Mouse (Mus musculus) CD4-positive, CD25-positive, alpha-beta regulatory T cell, adult 9 weeks (primary cell): ENCODE data around the gene Tax1bp3. TPM values are rescaled to one million over a fixed set of nuclear protein-coding genes. Genes with fewer than 3 reads are reported as not detected.

Source experiments
- polyA plus RNA-seq: library from polyadenylated mRNA; unstranded; fragments of 100-300 nt; shearing (Covaris generic); gene quantifications from one replicate; pipeline ENCODE4 v1.2.1, GENCODE M21; 2017

Tax1bp3 gene
- 33.1 TPM for polyA plus RNA-seq

DNA sequence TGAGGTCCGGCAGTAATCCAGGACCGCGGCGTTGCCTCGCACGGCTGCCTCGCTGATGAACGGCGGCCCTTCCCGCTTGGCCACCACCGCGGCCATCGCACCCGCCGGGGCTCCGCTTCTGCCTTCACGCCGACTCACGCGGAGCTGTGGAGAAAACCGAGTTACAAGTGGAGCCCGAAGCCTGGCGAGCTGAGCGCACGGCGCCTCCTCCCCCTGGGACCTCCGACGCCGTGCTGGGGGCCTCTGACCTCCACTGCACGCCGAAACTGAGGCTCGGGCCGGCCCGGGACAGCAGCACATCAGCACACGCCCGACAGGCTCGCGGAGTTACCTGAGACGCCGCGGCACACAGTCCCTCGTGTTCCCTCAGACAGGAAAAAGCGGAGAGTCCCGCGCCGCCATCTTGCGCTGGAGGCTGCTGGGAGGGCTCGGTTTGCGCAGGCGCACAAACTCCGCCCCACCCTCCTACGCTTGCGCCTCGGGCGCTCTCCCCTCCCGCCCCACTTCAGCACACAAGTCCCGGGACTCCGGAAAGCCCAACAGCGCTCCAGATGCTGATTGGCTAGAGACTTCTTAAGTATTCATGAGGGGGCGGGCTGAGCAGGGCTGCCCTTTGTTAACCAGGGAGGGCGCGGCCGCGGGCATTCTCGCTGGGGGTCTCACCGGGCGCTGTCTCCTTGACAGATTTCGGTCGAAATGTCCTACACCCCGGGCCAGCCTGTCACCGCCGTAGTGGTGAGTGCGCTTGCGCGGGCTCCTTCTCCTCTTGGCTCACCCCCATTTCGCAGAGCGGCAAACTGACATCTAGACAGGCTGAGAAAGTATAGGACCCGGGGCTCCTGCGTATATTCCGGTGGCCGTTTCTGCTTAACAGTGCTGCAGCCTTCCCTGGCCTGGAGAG, at the start of gene Tax1bp3, which contains the start of gene Emc6:
Gene Tax1bp3, plus strand, starts transcription at position 476 of the 901 bp plus-strand sequence.
Gene Emc6, minus strand, starts transcription at position 430 of the 901 bp plus-strand sequence.

GRCm38 (mm10) chr11:73137591-73138501, 39.0 kb upstream of the Tax1bp3 start, which contains the start of gene Haspin:
Gene Haspin (minus strand): TSS chr11:73138294.

DNA sequence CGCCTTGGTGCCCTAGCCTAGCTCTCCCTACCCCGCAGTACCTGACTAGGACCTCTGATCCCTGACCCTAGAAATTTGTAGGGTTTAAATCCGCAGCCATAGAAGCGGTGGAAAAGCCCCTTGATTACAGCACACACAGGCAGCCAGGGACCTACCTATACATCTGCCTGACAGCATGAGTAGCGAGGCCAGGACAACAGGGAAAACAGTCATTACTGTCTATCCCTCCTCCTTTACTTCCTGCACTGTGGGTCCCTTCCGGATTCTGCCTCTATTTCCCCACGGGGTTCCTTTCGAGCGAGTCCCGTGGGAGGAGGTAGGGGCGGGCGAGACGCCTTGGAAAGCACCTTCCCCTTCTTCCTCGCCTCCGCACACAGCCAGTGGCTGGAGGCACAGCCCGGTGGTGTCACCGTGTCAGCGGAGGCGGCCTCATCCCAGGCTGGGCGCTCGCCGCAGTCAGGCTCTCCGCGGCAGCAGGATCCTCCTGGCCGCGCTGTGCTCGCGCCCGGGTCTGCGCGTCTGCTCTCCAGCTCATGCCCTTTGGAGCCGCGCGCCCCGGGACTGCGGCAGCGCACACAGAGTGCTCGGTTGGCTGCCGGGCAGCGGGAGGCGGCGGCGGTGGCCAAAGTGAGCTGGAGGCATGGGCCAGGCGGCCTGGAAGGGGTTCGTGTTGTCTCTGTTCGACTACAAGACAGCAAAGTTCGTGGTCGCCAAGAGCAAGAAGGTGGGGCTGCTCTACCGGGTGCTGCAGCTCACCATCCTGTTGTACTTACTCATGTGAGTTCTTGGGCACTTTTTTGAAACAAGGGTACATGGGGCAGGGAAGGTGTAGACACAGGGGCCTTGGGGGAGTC, 16.7 kb upstream of the Tax1bp3 start, which contains the start of gene P2rx5:
Gene P2rx5, plus strand, starts transcription at position 465 of the 854 bp plus-strand sequence.

DNA sequence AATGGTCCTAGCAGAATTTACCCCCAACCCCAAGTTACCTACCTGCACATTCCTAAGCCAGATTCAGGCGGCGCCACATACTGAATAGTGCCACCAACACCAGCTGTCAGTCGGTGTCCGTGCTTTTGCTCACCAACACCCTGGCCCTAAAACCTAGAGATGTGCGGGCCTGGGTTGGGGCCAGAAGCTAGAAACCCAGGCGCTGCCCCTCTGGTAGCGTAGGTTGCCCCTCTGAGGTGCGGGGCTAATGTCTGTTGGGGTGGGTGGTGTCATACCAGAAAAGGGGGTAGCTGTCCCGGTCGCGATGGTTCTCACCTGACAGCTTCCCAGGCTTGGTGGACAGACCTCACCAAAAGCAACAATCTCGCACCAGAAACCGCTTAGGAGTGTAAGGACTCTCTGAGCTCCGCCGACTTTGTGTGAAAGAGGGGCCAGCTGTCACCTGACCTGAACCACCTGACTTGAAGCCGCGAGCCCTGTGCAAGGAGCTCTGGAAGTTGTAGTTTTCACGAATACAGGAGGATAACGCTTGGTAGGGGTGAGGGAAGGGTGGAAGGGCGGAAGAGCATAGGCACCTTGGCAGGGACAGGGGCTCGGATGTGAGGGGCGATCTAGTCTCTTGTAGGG, 21.8 kb downstream of the Tax1bp3 start, which contains the start of gene Ctns:
Gene Ctns, minus strand, starts transcription at position 440 of the 627 bp plus-strand sequence.

DNA sequence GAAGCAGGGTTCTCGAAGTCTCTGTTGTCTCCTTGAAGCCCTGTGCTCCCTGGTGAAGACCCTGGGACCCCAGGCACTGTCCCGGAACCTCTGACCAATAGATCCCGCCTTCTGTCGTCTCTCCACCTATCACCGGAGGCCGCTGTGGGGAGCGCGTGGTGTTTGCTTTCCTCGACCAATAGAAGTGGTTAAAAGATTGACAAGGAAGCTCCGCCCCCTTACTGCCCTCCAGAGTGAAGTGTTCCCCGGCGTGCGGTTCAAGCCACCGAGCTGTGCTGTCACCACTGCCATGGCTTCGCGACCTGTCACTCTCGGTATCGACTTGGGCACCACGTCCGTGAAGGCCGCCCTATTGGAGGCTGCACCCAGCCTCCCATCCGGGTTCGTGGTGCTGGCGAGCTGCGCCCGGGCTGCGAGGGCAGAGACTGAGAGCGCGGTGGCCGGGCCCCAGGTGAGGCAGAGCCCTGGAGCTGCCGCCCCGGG, 22.4 kb downstream of the Tax1bp3 start, which contains the start of gene Shpk:
Gene Shpk, plus strand, starts transcription at position 231 of the 483 bp plus-strand sequence.

Other genes starting within 250 kb of the Tax1bp3 start
- gene Atp2a3, start 215.9 kb upstream of the Tax1bp3 start, polyA plus RNA-seq, result 182 TPM
- not detected for gene P2rx1, start 178.0 kb upstream of the Tax1bp3 start, polyA plus RNA-seq
- gene Camkk1, start 158.1 kb upstream of the Tax1bp3 start, polyA plus RNA-seq, result 9.6 TPM
- 12.7 TPM for gene Ncbp3, start 129.3 kb upstream of the Tax1bp3 start, polyA plus RNA-seq
- gene Itgae, start 86.5 kb upstream of the Tax1bp3 start, polyA plus RNA-seq, result 46.7 TPM
- 5.8 TPM for gene Haspin, start 38.8 kb upstream of the Tax1bp3 start, polyA plus RNA-seq
- gene P2rx5, start 16.7 kb upstream of the Tax1bp3 start, polyA plus RNA-seq, result not detected
- 38.2 TPM for gene Emc6, start within 50 bp of the Tax1bp3 start, polyA plus RNA-seq
- 17.8 TPM for gene Ctns, start 22.0 kb downstream of the Tax1bp3 start, polyA plus RNA-seq
- 11.7 TPM for gene Shpk, start 22.4 kb downstream of the Tax1bp3 start, polyA plus RNA-seq
- not detected for gene Trpv1, start 57.2 kb downstream of the Tax1bp3 start, polyA plus RNA-seq
- gene Trpv3, start 90.3 kb downstream of the Tax1bp3 start, polyA plus RNA-seq, result not detected
- gene Aspa, start 152.5 kb downstream of the Tax1bp3 start, polyA plus RNA-seq, result not detected
- not detected for gene Gm49340, start 152.7 kb downstream of the Tax1bp3 start, polyA plus RNA-seq
- not detected for gene Spata22, start 152.7 kb downstream of the Tax1bp3 start, polyA plus RNA-seq
- not detected for gene Olfr20, start 173.7 kb downstream of the Tax1bp3 start, polyA plus RNA-seq
- gene Olfr376, start 194.2 kb downstream of the Tax1bp3 start, polyA plus RNA-seq, result 0.29 TPM
- not detected for gene Olfr1, start 222.5 kb downstream of the Tax1bp3 start, polyA plus RNA-seq